Mouse (Mus musculus): ENCODE measurements at regions not wholly inside any gene's neighbourhood (a gene's known extent, or its start where the extent isn't known, plus 50 kb on each side); places are given as distances from the start of the nearest gene placed in this dataset.

GRCm38 (mm10) chr6:18566934-18567333 lies 52.3 kb upstream of the Cttnbp2 start:
- DNase-seq (ENCODE audit: extremely low read depth, low read depth): peak; percentile 1

DNA sequence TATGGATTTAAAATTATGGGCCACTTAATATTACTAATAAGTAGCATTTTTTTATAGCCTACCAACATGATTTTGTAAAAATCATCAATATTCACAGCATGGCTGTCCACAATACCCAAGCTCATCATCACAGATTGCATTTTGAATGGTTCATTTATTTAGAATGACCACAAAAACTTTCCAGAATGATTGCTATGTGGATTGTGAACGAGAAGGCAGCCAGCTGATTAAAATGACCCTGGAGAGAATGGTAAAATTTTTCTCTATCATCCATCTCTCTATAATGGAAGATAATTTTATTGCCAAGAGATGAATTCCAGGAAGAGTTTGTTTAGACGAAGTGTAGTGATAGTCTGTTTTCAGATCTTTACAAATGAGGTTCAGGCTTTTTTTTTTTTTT lies 54.6 kb upstream of the Cttnbp2 start:
- DNase-seq (ENCODE audit: extremely low read depth, low read depth): no peak

- DNase-seq (ENCODE audit: extremely low read depth, low read depth): no peak
Observed at GRCm38 (mm10) chr6:18578501-18578900, 63.9 kb upstream of the Cttnbp2 start.

GRCm38 (mm10) chr6:18589436-18589835 lies 74.8 kb upstream of the Cttnbp2 start:
- no peak for DNase-seq (ENCODE audit: extremely low read depth, low read depth)

- no peak for DNase-seq (ENCODE audit: extremely low read depth, low read depth)
Observed at GRCm38 (mm10) chr6:18596680-18597079, 82.0 kb upstream of the Cttnbp2 start.

DNA sequence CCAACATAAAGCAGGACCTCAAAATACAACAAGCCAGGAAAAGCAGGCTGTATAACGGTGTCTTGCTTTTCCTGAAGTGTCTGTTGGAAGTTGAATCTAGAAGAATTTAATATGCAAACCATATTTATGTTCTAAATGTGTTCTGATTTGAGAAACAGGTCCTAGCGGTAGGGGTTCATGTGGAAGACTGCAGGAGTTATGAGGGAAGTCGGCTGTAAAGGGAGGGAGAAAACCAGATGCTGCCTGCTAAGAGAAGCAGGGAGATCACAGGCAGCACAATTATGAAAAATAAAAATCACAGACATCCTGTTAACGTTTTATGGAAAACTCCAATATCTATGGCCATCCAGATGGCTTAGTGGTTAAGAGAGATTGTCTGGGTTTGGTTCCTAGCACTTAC lies 85.0 kb upstream of the Cttnbp2 start:
- DNase-seq (ENCODE audit: extremely low read depth, low read depth): no peak

DNA sequence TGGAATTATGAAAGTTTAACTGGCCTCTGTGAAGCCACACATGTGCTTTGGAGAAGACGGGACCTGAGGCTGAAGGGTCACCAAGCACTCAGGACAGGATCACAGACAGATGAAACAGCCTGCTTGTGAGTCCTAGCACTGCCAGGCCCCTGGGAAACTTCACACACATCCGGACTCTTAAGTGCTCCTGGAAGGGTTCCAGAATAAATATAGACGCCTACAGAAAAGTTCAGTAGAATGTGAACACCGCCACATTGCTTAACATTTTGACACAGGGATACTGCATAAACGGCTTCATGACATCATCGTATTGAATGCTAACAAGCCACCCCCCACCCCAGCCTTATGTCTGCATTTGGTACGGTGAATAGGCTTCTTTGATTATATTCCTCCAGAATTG lies 87.3 kb upstream of the Cttnbp2 start:
- no peak for DNase-seq (ENCODE audit: extremely low read depth, low read depth)

GRCm38 (mm10) chr6:18621372-18622262 lies 107.0 kb upstream of the Cttnbp2 start:
- DNase-seq (ENCODE audit: extremely low read depth, low read depth): no peak

GRCm38 (mm10) chr6:18628591-18628990 lies 113.9 kb upstream of the Cttnbp2 start:
- no peak for DNase-seq (ENCODE audit: extremely low read depth, low read depth)

DNA sequence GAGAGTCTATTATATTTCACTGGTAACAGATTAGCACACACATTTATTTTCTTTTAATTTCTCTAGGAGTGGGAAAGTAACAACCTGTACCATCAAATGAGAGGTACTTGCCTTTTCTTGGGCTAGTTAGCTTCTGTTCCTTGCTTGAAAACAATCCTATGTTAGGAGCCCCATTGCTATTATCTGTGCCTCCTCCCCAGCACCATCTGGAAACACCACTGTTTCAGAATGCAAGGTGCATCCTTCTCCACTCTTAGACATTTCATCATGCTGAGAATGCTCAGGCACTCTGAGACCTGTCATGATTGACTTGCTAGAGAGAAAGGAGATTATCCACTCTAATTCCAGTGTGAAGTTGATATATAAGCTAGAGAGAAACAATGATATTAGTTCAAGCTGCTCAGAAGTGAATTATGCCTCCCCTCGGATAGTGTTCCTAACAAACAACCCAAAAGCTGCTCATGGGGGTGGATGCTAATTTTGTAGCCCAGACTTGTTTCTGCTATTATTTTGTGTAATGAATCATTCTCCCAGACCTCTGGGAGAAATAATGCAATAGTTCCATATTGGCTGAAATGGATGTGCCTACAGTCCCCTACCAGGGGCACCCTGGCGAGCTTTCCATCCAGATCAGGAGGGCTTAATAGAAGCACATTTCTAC lies 119.0 kb upstream of the Cttnbp2 start:
- no peak for DNase-seq (ENCODE audit: extremely low read depth, low read depth)

GRCm38 (mm10) chr6:18639712-18640383 lies 125.2 kb upstream of the Cttnbp2 start:
- no peak for DNase-seq (ENCODE audit: extremely low read depth, low read depth)

DNA sequence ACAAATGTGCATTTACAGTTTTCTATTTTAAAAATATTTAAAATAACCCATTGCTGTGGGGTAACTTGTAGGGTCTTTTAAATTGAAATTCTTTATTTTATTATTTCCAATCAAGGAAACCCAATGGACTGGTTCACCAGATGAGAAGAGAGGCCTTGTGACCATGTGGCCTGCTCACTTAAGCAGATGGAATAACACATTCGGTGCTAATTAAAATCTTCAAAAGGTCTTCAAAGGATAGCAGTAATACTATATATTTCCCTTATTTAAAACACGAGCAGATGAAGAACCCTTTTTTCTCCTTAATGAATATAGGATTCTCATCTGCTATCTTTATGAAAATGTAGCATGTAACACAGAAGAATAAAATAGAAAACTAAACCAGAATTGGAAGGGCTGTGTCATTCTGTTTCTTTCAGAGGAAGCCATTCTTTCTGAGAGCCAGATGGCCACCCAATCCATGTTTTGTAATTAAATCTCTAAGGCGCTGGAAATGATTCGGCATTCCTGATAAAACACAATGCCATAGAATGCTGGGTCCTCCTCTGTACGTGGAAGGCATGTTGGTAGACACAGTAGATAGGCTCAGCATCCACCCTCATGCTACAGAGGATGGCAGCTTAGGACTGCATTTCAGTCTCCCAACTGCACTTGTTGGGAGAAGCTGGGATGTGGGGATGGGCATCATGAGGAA lies 134.4 kb upstream of the Cttnbp2 start:
- DNase-seq (ENCODE audit: extremely low read depth, low read depth): no peak

GRCm38 (mm10) chr6:18651319-18651718 lies 136.7 kb upstream of the Cttnbp2 start:
- DNase-seq (ENCODE audit: extremely low read depth, low read depth): no peak

- DNase-seq (ENCODE audit: extremely low read depth, low read depth): no peak
Observed at GRCm38 (mm10) chr6:18652006-18652601, 137.5 kb upstream of the Cttnbp2 start.

- no peak for DNase-seq (ENCODE audit: extremely low read depth, low read depth)
Observed at GRCm38 (mm10) chr6:18654275-18654674, 139.6 kb upstream of the Cttnbp2 start.

- DNase-seq (ENCODE audit: extremely low read depth, low read depth): no peak
Observed at GRCm38 (mm10) chr6:18656202-18656601, 141.6 kb upstream of the Cttnbp2 start.

- DNase-seq (ENCODE audit: extremely low read depth, low read depth): no peak
Observed at GRCm38 (mm10) chr6:18656772-18657401, 142.2 kb upstream of the Cttnbp2 start.

- DNase-seq (ENCODE audit: extremely low read depth, low read depth): no peak
Observed at GRCm38 (mm10) chr6:18664687-18665086, 150.0 kb upstream of the Cttnbp2 start.

DNA sequence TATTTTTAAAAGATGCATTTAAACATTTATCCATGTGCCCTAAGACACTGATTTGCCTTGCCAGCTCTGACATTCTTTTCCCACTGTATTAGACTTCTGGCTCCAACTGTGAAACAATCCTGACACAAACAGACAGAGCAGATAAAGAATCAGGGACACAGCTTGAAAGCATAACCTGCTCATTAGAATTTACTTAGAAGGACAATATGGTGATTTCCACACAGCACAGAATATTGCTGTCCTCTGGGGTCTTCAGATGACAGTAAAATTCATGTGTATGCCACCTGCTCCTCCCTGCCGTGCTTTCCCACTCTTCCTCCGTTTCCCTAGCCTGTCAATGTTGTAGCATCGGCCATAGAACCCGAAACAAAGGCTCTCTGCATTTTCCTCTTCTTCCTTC lies 151.3 kb upstream of the Cttnbp2 start:
- no peak for DNase-seq (ENCODE audit: extremely low read depth, low read depth)

- DNase-seq (ENCODE audit: extremely low read depth, low read depth): no peak
Observed at GRCm38 (mm10) chr6:18666543-18666942, 151.9 kb upstream of the Cttnbp2 start.

DNA sequence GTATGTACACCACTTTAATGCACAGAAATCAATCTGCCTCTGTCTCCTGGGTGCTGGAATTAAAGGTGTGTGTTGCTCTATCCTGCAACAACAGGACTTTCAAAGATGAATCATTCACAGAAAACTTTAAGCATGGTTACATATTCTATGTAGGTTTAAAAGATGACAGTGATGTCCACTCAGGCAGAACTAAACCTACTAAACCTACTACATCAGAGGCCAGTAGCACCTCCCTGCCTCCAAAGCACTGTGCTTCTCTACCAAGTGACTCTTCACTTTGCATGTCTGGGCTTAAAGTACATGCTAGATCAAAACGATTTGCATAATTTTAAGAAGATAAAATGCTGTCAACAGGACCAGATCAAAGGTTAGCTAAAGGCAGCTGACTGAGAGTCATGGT lies 156.0 kb upstream of the Cttnbp2 start:
- DNase-seq (ENCODE audit: extremely low read depth, low read depth): no peak
